Mouse (Mus musculus): ENCODE data around the gene Arhgef3. TPM values are rescaled to one million over a fixed set of nuclear protein-coding genes. Genes with fewer than 3 reads are reported as not detected.

The Arhgef3 gene
- total RNA-seq, 2 experiments from 2014 or later = 66.5 to 67.7 TPM

DNA sequence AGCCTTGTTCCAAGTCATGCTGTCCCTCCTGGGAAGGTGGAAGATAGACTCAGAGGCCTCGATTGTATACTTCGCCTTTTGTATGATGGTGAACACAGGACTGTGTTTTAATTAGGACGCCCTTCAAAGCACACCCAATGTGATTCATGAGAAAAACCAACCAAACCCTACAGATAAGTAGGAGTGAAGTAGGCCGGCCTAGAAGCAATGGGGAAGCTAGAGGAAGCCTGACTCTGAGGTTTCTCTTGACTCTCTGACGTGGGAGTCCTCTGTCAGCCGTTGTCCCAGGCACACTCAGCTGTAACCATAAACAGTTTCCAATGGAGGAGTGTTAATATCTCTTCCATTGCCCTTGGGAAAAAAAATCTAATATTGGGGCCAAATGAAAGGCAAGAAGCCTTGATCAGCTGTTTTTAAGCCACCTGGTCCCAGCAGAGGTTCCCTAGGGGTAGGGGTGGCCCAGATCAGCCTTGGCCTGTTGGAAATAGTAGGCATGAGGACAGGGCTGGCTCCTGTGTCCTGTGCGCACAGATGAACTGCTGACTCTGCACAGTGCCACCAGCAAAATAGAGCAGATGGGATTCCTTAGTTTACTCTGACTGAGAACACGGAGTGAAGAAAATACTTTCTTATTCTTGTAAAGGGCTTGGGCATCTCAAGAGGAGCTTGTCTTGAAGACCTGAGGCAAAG lies 165.6 kb downstream of the Arhgef3 start:
- intact Hi-C loops (cut with DNase I) = no loop called here
- no peak for DNase-seq (ENCODE audit: low spot score in 2 of 2)

- no peak for DNase-seq (ENCODE audit: low spot score in 2 of 2)
- intact Hi-C loops (cut with DNase I) = no loop called here
Observed at GRCm38 (mm10) chr14:27283956-27284355, 169.3 kb downstream of the Arhgef3 start.

DNA sequence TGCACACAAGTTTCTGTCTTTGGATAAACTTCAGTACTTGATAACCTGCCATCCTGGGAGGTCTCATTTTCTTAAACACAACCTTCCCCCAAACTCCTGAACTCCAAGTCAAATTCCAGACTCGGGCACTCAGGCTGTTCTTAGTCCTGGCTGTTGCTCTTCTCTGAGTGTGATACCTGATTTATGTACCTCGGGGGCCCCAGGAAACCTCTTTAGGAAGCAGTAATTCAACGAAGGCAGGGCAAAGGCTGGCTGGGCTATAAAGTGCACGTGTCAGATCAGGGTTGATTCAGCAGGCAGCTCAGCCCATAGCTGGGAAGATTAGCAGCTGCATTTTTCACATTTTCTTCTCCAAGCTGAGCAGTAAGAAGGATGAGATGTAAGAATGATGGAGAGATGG lies 171.5 kb downstream of the Arhgef3 start:
- intact Hi-C loops (cut with DNase I) = no loop called here

DNA sequence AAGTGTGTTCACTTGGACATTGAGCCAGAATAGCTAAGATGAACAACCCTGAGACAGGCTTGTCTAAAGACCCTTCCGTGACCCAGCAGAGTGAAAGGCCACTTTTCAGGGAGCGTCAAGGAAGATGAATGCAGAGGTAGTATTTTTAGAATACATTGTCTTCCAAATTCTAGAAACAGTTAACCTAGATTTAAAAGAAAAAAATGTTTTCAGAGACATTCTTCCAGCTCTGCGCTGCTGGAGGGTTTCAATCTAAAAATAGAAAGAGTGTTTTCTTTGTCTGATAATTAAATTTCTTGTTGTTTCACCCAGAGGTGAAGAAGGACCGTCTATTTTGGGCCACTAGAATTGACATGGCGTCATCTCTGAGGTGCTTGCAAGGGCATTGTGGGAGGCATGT lies 174.4 kb downstream of the Arhgef3 start:
- no peak for DNase-seq (ENCODE audit: low spot score in 2 of 2)
- intact Hi-C loops (cut with DNase I) = no loop called here

More for the DNA sequence above, 171.5 kb downstream of the Arhgef3 start:
- no peak for DNase-seq (ENCODE audit: low spot score in 2 of 2)

- DNase-seq (ENCODE audit: low spot score in 2 of 2) = no peak
- intact Hi-C loops (cut with DNase I) = no loop called here
Observed at GRCm38 (mm10) chr14:27292101-27292500, 177.4 kb downstream of the Arhgef3 start.

DNA sequence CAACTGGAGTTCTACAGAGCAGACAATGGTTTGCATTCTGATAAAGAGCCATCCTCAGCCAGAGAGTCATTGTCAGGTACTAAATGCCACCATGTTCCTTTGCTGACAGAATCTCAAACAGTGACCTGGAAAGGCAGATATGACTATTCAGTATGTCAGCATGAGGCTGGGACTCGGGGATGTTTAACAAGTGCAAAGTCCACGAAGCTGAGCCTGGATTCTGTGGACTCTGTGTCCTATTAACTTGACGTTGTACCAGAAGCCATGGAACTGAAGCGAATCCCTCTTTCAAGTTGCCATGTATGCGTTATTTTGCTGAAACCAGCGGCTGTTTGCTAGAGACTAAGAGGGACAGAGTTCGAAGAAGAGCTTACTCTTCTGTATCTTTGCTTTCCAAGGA lies 181.1 kb downstream of the Arhgef3 start:
- no peak for DNase-seq (ENCODE audit: low spot score in 2 of 2)
- intact Hi-C loops (cut with DNase I) = no loop called here

DNA sequence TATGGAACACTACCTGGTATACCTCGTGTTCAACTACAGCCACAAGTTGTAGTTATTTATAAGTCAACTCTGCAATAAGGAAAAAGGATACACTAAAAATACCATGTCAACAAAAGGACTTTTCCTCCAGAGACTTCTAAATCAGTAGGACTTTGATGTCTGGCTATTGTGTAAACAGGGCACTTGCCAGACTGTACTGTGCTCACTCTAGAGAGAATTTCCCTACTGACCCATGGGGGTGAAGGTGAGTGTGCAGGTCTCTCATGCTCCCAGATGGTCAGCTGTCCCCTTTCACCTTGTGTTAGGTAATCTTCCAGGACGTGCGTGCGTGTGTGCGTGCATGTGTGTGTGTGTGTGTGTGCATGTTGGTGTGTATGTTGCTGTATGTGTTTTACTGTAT lies 182.3 kb downstream of the Arhgef3 start:
- intact Hi-C loops (cut with DNase I) = no loop called here

GRCm38 (mm10) chr14:27298875-27299274 lies 184.2 kb downstream of the Arhgef3 start:
- intact Hi-C loops (cut with DNase I) = no loop called here
- no peak for DNase-seq (ENCODE audit: low spot score in 2 of 2)

More for the DNA sequence above, 182.3 kb downstream of the Arhgef3 start:
- no peak for DNase-seq (ENCODE audit: low spot score in 2 of 2)

DNA sequence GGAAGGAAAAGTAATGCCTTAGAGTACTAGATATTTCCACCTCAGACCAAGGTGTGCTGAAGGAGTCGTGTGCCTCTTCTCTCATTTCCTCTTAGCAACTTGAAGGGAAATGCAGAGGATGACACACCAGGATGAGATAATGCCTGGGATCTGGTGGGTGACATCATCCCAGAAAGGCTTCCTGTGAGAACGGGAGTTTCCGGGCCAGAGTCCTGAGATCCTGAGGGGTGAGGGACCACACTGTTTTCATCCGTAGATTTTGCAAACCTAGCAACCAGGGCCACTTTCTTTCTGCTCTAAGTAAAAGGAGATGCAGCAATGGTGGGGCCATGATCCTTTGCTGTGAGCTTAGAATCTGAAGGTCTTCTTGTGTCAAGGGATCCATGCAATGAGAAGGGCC lies 185.0 kb downstream of the Arhgef3 start:
- intact Hi-C loops (cut with DNase I) = no loop called here
- DNase-seq (ENCODE audit: low spot score in 2 of 2) = no peak

DNA sequence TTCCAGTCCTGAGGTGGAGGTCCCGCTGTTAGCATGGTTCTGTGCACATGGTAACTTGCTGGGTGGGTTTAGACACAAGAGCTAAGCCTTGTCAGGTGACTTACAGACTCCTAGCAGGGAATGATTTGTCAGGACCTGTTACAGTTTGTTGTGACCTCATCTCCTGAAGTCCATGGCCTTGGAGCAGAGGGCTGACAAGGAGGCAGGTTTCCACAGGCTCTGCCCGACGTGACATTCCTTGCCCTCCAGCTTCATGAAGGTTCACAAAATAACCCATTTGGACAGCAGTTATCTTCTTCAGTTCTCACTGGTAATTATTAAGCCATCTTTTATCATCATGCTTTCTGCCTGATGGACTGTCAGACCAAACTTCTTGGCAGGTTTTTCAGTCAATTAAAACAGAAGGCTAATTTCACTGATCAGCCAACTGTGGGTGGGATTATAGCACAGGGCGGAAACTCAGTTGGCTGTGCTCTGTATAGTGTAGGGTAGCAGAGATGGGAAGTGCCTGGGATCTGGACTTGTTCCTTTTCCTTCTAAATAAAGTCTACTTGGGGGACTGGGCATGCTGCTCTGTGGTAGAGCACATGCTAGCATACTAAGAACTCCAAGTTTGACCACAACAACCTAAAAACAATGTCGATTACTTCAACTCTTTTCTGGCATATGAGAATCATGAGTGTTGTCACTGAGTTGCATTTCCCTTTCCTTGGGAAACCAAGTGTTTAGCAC lies 187.2 kb downstream of the Arhgef3 start:
- no peak for DNase-seq (ENCODE audit: low spot score in 2 of 2)
- intact Hi-C loops (cut with DNase I) = no loop called here

GRCm38 (mm10) chr14:27303294-27303693 lies 188.6 kb downstream of the Arhgef3 start:
- intact Hi-C loops (cut with DNase I) = no loop called here
- DNase-seq (ENCODE audit: low spot score in 2 of 2) = no peak

GRCm38 (mm10) chr14:27304408-27304807 lies 189.7 kb downstream of the Arhgef3 start:
- intact Hi-C loops (cut with DNase I) = no loop called here
- DNase-seq (ENCODE audit: low spot score in 2 of 2) = no peak

DNA sequence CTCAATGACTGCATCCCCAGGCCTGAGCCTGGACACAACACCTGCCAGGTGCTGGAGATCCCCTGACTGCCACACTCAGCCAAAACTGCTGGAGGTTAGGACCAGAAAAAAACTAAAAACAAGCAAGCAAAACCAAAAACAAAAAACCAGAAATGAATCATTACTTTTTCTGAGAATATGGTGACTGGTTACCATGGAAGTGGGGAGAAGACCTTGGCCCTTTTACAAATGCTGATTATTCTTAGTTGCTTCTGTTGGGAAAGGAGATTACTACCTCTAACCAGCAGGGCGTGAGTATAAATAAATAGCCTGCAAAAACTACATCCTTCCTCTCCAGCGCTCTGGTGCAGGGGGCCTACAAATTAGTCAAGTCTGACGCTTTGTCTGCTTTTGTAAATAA lies 194.1 kb downstream of the Arhgef3 start:
- intact Hi-C loops (cut with DNase I) = no loop called here
- DNase-seq (ENCODE audit: low spot score in 2 of 2) = no peak

GRCm38 (mm10) chr14:27310559-27311242 lies 196.0 kb downstream of the Arhgef3 start:
- DNase-seq (ENCODE audit: low spot score in 2 of 2) = no peak
- intact Hi-C loops (cut with DNase I) = no loop called here

DNA sequence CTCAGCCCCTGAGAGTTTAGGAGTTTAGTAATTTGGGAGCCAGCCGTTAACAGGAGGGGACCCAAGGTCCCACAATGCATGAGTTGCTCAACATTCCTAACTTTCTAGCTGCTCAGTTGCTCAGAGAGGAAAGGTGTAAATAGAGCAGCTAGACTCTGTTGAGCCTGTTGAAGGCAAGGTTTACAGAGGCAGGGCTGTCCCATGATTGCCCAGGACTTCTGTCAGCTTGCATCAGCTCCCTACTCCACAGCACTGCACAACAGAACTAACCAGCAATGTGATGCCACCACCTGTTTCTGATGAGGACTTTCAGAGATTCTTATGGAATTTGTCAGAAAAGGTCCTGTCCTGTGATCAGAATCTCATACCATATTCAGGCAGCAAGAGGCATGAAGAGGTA lies 197.7 kb downstream of the Arhgef3 start:
- intact Hi-C loops (cut with DNase I) = no loop called here

GRCm38 (mm10) chr14:27315737-27316136 lies 201.0 kb downstream of the Arhgef3 start:
- no peak for DNase-seq (ENCODE audit: low spot score in 2 of 2)
- intact Hi-C loops (cut with DNase I) = no loop called here

More for the DNA sequence above, 197.7 kb downstream of the Arhgef3 start:
- no peak for DNase-seq (ENCODE audit: low spot score in 2 of 2)

DNA sequence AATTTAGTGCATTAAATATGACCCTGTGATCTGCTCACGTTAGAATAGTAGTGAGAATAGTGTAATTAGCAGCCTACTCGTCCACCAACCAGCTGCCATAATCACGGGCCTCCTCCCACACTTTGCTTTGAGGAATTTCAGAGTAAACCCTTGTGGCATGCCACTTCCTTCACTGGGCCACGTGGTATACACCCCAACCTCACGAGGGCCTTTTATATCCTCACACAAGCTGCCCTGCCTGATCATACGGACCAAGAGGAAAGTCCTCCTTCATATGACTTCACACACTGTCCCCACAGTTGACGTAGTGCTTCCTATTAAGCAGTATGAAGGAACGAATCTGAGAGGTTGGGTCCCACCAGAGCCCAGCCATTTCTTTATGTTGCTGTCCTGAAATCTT lies 202.4 kb downstream of the Arhgef3 start:
- no peak for DNase-seq (ENCODE audit: low spot score in 2 of 2)
- intact Hi-C loops (cut with DNase I) = no loop called here

DNA sequence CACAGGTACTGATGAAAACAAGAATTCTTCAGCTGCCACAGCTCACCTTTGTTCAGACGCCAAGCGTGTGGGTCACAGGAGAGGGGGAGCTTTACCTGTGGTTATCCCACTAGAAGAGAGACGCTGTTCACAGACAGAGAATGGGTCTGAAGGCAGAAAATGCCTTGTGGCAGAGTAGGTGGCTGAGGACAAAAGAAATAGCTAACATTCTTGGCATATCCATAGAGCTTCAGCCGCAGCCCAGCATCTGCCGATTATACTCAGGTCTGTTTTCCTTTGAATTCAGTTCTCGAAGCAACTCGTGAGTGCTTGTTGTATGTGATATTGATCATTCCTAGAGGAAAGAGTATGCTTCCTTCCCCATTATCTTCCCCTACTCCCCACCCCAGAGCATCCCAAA lies 204.7 kb downstream of the Arhgef3 start:
- intact Hi-C loops (cut with DNase I) = no loop called here
- DNase-seq (ENCODE audit: low spot score in 2 of 2) = no peak

GRCm38 (mm10) chr14:27322041-27322440 lies 207.3 kb downstream of the Arhgef3 start:
- no peak for DNase-seq (ENCODE audit: low spot score in 2 of 2)
- intact Hi-C loops (cut with DNase I) = no loop called here

- no peak for DNase-seq (ENCODE audit: low spot score in 2 of 2)
- intact Hi-C loops (cut with DNase I) = no loop called here
Observed at GRCm38 (mm10) chr14:27324689-27325088, 210.0 kb downstream of the Arhgef3 start.

- DNase-seq (ENCODE audit: low spot score in 2 of 2) = no peak
- intact Hi-C loops (cut with DNase I) = no loop called here
Observed at GRCm38 (mm10) chr14:27325537-27325936, 210.8 kb downstream of the Arhgef3 start.
